Mouse (Mus musculus): ENCODE data around the gene Adam10. TPM values are rescaled to one million over a fixed set of nuclear protein-coding genes. Genes with fewer than 3 reads are reported as not detected.

The Adam10 gene
- total RNA-seq, 2 experiments from 2014 or later, result 67.3 to 70.3 TPM

DNA sequence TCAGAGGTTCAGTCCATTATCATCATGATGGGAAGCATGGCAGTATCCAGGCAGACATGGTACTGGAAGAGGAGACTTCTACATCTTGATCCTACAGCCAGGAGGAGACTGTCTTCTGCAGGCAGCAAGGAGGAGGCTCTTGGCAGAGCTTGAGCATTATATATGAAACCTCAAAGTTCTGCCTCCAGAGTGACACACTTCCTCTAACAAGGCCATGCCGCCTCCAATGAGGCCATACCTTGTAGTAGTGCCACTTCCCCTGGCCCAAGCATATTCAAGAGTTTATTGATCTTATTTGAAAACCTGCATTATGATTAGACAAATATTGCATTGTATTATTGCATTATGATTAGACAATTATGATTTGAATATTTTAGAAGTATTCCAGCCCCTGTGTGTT is 27.6 kb downstream of the Adam10 start:
- no peak overlapping the region for H3K27ac ChIP-seq
- no peak for DNase-seq (ENCODE audit: extremely low spot score in 1 of 2, low spot score in 2 of 2)
- TF ChIP-seq CTCF (IDR thresholded peaks at IDR 0.05), result no peak
- H3K4me3 ChIP-seq, result no peak overlapping the region
- intact Hi-C loops (cut with DNase I), result no loop called here

GRCm38 (mm10) chr9:70729544-70729943 is 50.7 kb downstream of the Adam10 start:
- intact Hi-C loops (cut with DNase I), result no loop called here
- no peak for DNase-seq (ENCODE audit: extremely low spot score in 1 of 2, low spot score in 2 of 2)
- H3K27ac ChIP-seq, result peak overlapping the region; percentile 32; the same call in 1 of the 2 replicates
- no peak for TF ChIP-seq CTCF (IDR thresholded peaks at IDR 0.05)
- H3K4me3 ChIP-seq, result no peak overlapping the region

GRCm38 (mm10) chr9:70731079-70731478 is 52.3 kb downstream of the Adam10 start:
- no peak for TF ChIP-seq CTCF (IDR thresholded peaks at IDR 0.05)
- H3K27ac ChIP-seq, result no peak overlapping the region
- H3K4me3 ChIP-seq, result no peak overlapping the region
- DNase-seq (ENCODE audit: extremely low spot score in 1 of 2, low spot score in 2 of 2), result no peak
- intact Hi-C loops (cut with DNase I), result no loop called here

- intact Hi-C loops (cut with DNase I), result no loop called here
- H3K27ac ChIP-seq, result no peak overlapping the region
- H3K4me3 ChIP-seq, result no peak overlapping the region
- no peak for DNase-seq (ENCODE audit: extremely low spot score in 1 of 2, low spot score in 2 of 2)
- no peak for TF ChIP-seq CTCF (IDR thresholded peaks at IDR 0.05)
These were observed 54.4 kb downstream of the Adam10 start for GRCm38 (mm10) chr9:70733208-70733607.

DNA sequence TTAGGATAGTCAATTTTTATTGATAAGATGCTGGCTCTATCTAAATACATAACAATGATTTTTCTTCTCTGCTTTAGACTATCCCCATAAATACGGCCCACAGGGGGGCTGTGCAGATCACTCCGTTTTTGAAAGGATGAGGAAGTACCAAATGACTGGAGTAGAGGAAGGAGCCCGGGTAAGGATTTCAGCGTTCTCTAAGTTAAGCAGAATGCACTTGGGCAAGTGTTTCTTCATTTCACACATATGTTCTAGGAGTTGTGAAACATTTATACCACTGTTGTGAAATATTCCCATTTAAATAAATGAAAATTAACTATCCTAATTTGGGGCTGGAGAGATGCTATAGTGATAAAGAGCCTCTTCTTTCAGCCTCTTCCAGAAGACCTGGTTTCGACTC is 61.2 kb downstream of the Adam10 start:
- no peak for DNase-seq (ENCODE audit: extremely low spot score in 1 of 2, low spot score in 2 of 2)
- Histone ChIP-seq H3K27ac (no peak overlapping the region), H3K4me3 (no peak overlapping the region)
- intact Hi-C loops (cut with DNase I), result no loop called here
- no peak for TF ChIP-seq CTCF (IDR thresholded peaks at IDR 0.05)

- intact Hi-C loops (cut with DNase I), result no loop called here
- no peak for TF ChIP-seq CTCF (IDR thresholded peaks at IDR 0.05)
These were observed 72.9 kb downstream of the Adam10 start for GRCm38 (mm10) chr9:70751504-70752222.

GRCm38 (mm10) chr9:70760974-70761373 is 82.2 kb downstream of the Adam10 start:
- no peak overlapping the region for H3K4me3 ChIP-seq
- no peak for TF ChIP-seq CTCF (IDR thresholded peaks at IDR 0.05)
- intact Hi-C loops (cut with DNase I), result no loop called here
- DNase-seq (ENCODE audit: extremely low spot score in 1 of 2, low spot score in 2 of 2), result no peak
- H3K27ac ChIP-seq, result no peak overlapping the region

More at GRCm38 (mm10) chr9:70751504-70752222, 72.9 kb downstream of the Adam10 start:
- no peak for DNase-seq (ENCODE audit: extremely low spot score in 1 of 2, low spot score in 2 of 2)
- Histone ChIP-seq H3K27ac (no peak overlapping the region), H3K4me3 (no peak overlapping the region)

GRCm38 (mm10) chr9:70775517-70775916 is 96.7 kb downstream of the Adam10 start:
- no peak for DNase-seq (ENCODE audit: extremely low spot score in 1 of 2, low spot score in 2 of 2)
- TF ChIP-seq CTCF (IDR thresholded peaks at IDR 0.05), result no peak
- intact Hi-C loops (cut with DNase I), result no loop called here
- Histone ChIP-seq H3K27ac (no peak overlapping the region), H3K4me3 (no peak overlapping the region)

DNA sequence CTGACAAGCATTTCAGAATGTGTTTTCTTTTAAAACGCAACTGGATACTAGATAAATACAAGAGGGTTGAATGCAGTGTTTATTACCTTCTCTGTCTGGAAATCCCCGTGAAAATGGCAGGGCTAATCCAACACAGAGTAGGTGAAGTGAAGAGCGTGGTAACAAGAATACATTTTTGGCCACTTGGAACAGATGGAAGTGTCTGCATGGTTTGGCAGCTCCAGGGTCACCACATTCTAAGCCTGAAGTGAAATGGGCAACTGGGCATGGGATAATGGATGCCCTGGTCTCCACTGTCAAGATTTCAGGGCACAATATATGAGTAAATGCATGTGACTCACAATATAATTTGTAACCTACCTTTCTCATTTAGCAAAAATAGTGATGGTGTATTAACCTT is 103.4 kb downstream of the Adam10 start:
- no peak for TF ChIP-seq CTCF (IDR thresholded peaks at IDR 0.05)
- H3K27ac ChIP-seq, result no peak overlapping the region
- DNase-seq (ENCODE audit: extremely low spot score in 1 of 2, low spot score in 2 of 2), result no peak
- intact Hi-C loops (cut with DNase I), result no loop called here
- no peak overlapping the region for H3K4me3 ChIP-seq

DNA sequence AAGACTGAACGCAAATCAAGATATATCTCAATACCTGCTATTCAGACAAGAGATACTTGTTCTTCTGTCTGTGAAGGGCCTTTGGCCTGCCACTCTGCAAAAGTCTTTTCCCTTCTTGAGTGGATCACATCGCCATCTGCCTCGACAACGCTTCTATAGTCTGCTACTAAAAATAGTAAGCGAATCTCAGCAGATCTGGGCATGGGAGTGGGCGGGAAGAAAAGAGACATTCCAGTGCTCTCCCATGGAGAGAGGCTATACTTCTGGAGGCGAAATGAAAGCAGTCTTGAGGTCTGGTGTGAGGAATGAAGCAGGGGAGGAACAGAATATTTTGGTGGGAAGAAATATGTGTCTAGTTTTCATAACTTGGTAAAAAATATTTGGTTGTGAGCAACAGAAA is 109.9 kb downstream of the Adam10 start:
- H3K4me3 ChIP-seq, result no peak overlapping the region
- TF ChIP-seq CTCF (IDR thresholded peaks at IDR 0.05), result no peak
- peak; percentile 19 to 35 for DNase-seq (ENCODE audit: extremely low spot score in 1 of 2, low spot score in 2 of 2)
- peak overlapping the region; percentile 3; the same call in 1 of the 2 replicates for H3K27ac ChIP-seq
- intact Hi-C loops (cut with DNase I), result loop anchor here (5.0 kb wide), 1 partner anchor 116 kb away; no protein-coding TSS in a partner anchor

DNA sequence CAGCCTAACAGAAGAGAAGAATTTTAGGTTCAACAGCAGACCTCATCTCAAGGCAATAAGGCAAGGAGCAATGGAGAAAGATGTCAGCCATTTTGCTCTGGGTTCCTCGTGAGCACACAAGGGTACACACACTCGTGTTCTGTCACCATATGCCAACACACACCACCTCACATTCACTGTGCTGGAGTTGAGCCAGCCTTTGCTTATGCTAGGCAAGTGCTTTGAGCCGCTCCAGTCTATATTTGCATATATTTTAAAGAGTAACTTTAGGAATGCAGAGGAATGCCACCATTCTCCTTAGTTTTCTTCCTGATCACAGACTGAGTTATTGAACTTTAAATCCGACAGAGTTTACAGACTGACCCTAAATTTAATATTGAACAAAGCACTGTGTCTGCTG is 111.8 kb downstream of the Adam10 start:
- DNase-seq (ENCODE audit: extremely low spot score in 1 of 2, low spot score in 2 of 2), result no peak
- TF ChIP-seq CTCF (IDR thresholded peaks at IDR 0.05), result no peak
- intact Hi-C loops (cut with DNase I), result loop anchor here (5.0 kb wide), 1 partner anchor 287 kb away; no protein-coding TSS in a partner anchor
- Histone ChIP-seq H3K27ac (no peak overlapping the region), H3K4me3 (no peak overlapping the region)

DNA sequence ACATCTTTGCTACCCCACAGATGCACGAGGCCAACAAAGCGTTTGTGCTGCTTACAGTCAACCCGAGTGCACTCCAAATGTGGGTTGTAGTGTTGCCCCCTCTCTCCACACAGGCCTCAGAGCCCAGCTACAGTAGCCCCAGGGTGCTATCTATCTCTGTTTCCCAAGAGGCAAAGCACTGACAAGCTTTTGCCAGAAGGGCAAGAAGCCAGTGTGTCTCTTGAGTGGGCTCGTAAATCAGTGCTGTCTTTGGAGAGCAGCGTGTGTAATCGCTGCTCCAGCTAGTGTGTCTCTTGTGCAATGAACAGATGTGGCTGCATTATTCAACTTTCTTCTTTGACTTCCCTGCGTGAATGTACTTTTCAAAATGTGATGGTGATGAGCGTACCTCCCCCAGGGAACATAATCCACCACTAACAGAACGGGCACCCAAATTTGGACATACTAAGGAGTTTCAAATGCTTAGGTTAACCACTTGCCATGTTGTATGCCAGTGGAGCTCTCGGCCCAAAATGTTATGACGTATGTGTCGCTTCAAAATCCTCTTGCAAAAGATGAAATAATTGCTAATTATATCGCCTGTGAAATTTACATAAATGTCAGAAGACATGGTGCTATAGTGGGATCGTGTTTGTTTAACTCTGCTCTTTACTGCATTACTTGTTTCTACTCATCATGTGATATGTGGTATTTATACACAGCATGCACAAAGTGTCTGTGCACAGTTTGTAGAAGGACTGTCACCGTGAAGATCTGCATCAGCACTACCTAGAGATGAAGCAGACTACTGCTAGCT is 116.0 kb downstream of the Adam10 start:
- intact Hi-C loops (cut with DNase I), result loop anchor here (5.0 kb wide), 1 partner anchor 282 kb away; no protein-coding TSS in a partner anchor
- H3K27ac ChIP-seq, result no peak overlapping the region
- no peak overlapping the region for H3K4me3 ChIP-seq
- DNase-seq (ENCODE audit: extremely low spot score in 1 of 2, low spot score in 2 of 2), result no peak
- no peak for TF ChIP-seq CTCF (IDR thresholded peaks at IDR 0.05)
